Mouse (Mus musculus) c-Kit-positive CD71-negative TER-119-negative erythroid progenitor cells, embryonic 14.5 days (primary cell): ENCODE results near the gene Adamtsl2.

Source experiments
- DNase-seq: peaks from one replicate; pipeline ENCODE4 v3.0.0-alpha.2; 2013; ENCODE audit warnings: low read depth

Gene Adamtsl2

GRCm38 (mm10) chr2:27075485-27075884, 3.7 kb upstream of the Adamtsl2 start:
- peak; percentile 37 for DNase-seq

GRCm38 (mm10) chr2:27077655-27078244, 1.4 kb upstream of the Adamtsl2 start:
- no peak for DNase-seq

- DNase-seq, result no peak
Measured at GRCm38 (mm10) chr2:27078312-27078711, 867 bp upstream of the Adamtsl2 start.

GRCm38 (mm10) chr2:27079649-27080048, 470 bp downstream of the Adamtsl2 start:
- no peak for DNase-seq

GRCm38 (mm10) chr2:27083761-27084475, 4.7 kb downstream of the Adamtsl2 start:
- no peak for DNase-seq

GRCm38 (mm10) chr2:27084963-27085362, 5.8 kb downstream of the Adamtsl2 start:
- no peak for DNase-seq

GRCm38 (mm10) chr2:27085801-27086200, 6.6 kb downstream of the Adamtsl2 start:
- no peak for DNase-seq

- no peak for DNase-seq
Measured at GRCm38 (mm10) chr2:27086483-27087010, 7.4 kb downstream of the Adamtsl2 start.

GRCm38 (mm10) chr2:27087581-27087980, 8.4 kb downstream of the Adamtsl2 start:
- no peak for DNase-seq

GRCm38 (mm10) chr2:27088071-27088644, 9.0 kb downstream of the Adamtsl2 start:
- DNase-seq, result no peak

GRCm38 (mm10) chr2:27088700-27089099, 9.5 kb downstream of the Adamtsl2 start:
- DNase-seq, result no peak

GRCm38 (mm10) chr2:27089238-27089637, 10.1 kb downstream of the Adamtsl2 start:
- no peak for DNase-seq

GRCm38 (mm10) chr2:27095178-27095577, 16.0 kb downstream of the Adamtsl2 start:
- DNase-seq, result no peak

- no peak for DNase-seq
Measured at GRCm38 (mm10) chr2:27096341-27096981, 17.3 kb downstream of the Adamtsl2 start.

- DNase-seq, result no peak
Measured at GRCm38 (mm10) chr2:27097241-27097656, 18.1 kb downstream of the Adamtsl2 start.

GRCm38 (mm10) chr2:27097776-27098175, 18.6 kb downstream of the Adamtsl2 start:
- no peak for DNase-seq

GRCm38 (mm10) chr2:27103554-27103953, 24.4 kb downstream of the Adamtsl2 start:
- DNase-seq, result no peak

- no peak for DNase-seq
Measured at GRCm38 (mm10) chr2:27106816-27107215, 27.6 kb downstream of the Adamtsl2 start.

GRCm38 (mm10) chr2:27108144-27108543, 29.0 kb downstream of the Adamtsl2 start:
- DNase-seq, result no peak

- no peak for DNase-seq
Measured at GRCm38 (mm10) chr2:27109052-27109451, 29.9 kb downstream of the Adamtsl2 start.

GRCm38 (mm10) chr2:27112585-27112984, 33.4 kb downstream of the Adamtsl2 start:
- DNase-seq, result no peak

GRCm38 (mm10) chr2:27114169-27114568, 35.0 kb downstream of the Adamtsl2 start:
- DNase-seq, result no peak

GRCm38 (mm10) chr2:27118452-27118851, 39.3 kb downstream of the Adamtsl2 start:
- no peak for DNase-seq
